Mouse (Mus musculus) liver, embryonic 14 days (tissue): ENCODE results near the gene Lce3c. TPM values are rescaled to one million over a fixed set of nuclear protein-coding genes. Genes with fewer than 3 reads are reported as not detected.

Experiments used
- polyA plus RNA-seq: library from polyadenylated mRNA; depleted of rRNA; stranded (reverse); fragments of >200 nt; gene quantifications from 2 replicates; pipeline ENCODE4 v1.2.3, GENCODE M21; 2012; rRNA removed

Lce3c gene
- polyA plus RNA-seq = not detected in 2 replicates

DNA sequence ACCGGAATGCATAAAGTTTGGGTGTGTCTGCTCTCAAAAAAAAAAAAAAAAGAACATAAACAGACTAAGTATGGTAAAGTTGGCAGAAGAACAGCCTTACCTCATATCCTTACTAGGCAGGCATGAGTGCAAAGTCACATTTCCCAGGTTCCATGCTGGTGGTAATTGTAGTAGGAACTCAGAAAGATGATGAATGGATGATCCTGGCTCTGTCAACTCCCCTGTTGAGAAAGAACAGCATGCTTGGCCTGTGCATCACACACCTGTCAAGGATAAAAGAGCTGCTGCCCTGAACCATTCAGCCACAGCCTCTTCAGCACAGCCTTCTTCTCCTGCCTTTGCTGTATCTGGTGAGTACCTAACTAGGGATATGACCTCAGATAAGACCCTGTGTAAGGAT is at the start of gene Lce3c:
Gene Lce3c, plus strand, starts transcription at position 301 of the 400 bp plus-strand sequence.

DNA sequence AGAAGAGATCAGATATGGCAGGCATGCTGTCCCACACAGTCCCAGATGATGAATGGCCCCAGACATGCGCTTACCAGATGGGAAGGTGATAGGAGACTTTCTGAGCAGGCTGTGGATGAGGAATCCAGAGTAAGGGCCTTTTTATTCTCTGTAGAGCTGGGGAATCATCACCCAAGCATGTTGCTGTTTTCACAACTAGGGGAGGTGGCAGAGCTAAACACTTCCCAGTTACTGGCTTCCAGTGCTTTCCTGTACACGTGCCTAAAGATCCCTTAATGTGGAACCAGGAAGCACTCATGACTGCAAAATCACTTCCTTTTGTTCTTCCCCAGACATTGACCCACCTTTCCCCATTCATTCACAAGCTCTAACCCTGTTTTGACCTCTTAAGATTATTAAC is 18.2 kb upstream of the Lce3c start, which contains the start of gene Lce3a:
Gene Lce3a, minus strand, starts transcription at position 101 of the 400 bp plus-strand sequence.

DNA sequence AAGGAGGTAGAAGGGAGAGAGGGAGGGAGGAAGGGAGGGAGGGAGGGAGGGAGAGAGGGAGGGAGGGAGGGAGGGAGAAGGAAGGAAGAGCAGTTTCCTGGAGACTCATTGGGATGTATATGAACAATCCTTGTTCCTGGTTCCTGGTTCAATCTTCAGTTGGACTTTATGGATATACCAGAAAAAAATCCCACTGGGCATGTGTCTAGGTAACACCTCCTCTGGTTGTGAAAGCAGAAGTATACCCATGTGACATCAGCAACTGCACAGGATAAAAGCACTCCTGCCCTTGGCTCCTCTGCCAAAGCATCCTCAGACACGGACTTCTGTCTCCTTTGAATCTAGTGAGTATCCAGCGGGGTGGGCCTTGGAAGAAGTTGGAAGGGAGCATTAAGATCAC is 11.6 kb upstream of the Lce3c start, which contains the start of gene Lce3b:
Gene Lce3b, plus strand, starts transcription at position 301 of the 400 bp plus-strand sequence.

DNA sequence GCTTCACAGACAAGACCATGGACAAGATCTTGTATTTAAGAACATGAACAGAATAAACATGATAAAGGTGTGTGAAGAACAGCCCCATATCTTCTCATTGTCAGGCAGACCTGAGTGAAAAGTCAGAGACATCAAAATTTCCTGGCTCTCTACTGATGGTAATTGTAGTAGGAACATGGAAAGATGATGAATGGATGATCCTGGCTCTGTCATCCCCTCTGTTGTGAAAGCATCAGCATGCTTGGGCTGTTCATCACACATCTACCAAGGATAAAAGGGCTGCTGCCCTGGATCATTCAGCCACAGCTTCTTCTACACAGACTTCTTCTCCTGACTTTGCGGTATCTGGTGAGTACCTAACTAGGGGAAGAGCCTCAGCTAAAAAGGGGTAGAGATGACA is 12.8 kb downstream of the Lce3c start, which contains the start of gene Lce3d:
Gene Lce3d, plus strand, starts transcription at position 301 of the 400 bp plus-strand sequence.

DNA sequence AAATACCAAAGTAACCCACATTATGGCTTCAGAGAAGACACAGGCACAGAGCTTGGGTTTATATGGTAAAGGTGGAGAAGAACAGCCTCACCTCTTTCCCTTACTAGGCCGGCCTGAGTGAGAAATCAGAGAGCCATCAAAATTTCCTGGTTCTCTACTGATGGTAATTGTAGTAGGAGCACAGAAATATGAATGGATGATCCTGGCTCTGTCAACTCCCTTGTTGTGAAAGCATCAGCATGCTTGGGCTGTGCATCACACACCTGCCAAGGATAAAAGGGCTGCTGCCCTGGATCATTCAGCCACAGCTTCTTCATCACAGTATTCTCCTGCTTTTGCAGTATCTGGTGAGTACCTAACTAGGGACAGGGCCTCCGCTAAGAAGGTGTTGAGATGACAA is 22.5 kb downstream of the Lce3c start, which contains the start of gene Lce3e:
Gene Lce3e, plus strand, starts transcription at position 301 of the 400 bp plus-strand sequence.

DNA sequence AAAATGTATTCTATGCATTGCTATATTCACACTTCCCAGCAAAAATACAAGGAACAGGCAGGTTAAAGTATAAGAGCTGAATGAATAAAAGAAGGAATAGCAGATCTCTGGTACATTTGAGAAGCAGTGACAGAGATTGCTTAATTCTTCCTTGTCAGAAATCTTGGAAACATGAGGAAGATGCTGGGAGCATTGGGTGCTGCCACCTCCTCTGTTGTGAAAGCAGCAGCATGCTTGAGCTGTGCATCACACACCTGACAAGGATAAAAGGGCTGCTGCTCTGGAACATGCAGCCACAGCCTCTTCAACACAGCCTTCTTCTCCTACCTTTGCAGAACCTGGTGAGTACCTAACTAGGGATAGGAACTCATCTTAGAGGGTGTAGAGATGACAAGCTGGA is 47.6 kb downstream of the Lce3c start, which contains the start of gene Lce3f:
Gene Lce3f, plus strand, starts transcription at position 301 of the 400 bp plus-strand sequence.

Other genes with a start within 250 kb of the Lce3c start
- not detected in 2 replicates for gene Lce1e, start 235.4 kb upstream of the Lce3c start, polyA plus RNA-seq
- gene Lce1f, start 224.1 kb upstream of the Lce3c start, polyA plus RNA-seq = not detected in 2 replicates
- not detected in 2 replicates for gene Gm38119, start 205.4 kb upstream of the Lce3c start, polyA plus RNA-seq
- gene Lce1g, start 192.1 kb upstream of the Lce3c start, polyA plus RNA-seq = not detected in 2 replicates
- not detected in 2 replicates for gene Lce1h, start 179.4 kb upstream of the Lce3c start, polyA plus RNA-seq
- gene Lce1i, start 165.6 kb upstream of the Lce3c start, polyA plus RNA-seq = not detected in 2 replicates
- gene Lce1j, start 154.0 kb upstream of the Lce3c start, polyA plus RNA-seq = not detected in 2 replicates
- not detected in 2 replicates for gene Lce1k, start 136.6 kb upstream of the Lce3c start, polyA plus RNA-seq
- gene Kprp, start 117.2 kb upstream of the Lce3c start, polyA plus RNA-seq = not detected in 2 replicates
- gene Lce1l, start 93.2 kb upstream of the Lce3c start, polyA plus RNA-seq = not detected in 2 replicates
- not detected in 2 replicates for gene 2310050C09Rik, start 74.3 kb upstream of the Lce3c start, polyA plus RNA-seq
- gene Lce3a, start 18.3 kb upstream of the Lce3c start, polyA plus RNA-seq = not detected in 2 replicates
- not detected in 2 replicates for gene Lce3b, start 11.5 kb upstream of the Lce3c start, polyA plus RNA-seq
- not detected in 2 replicates for gene Lce3d, start 12.9 kb downstream of the Lce3c start, polyA plus RNA-seq
- gene Lce3e, start 22.6 kb downstream of the Lce3c start, polyA plus RNA-seq = not detected in 2 replicates
- gene Lce3f, start 47.7 kb downstream of the Lce3c start, polyA plus RNA-seq = not detected in 2 replicates
- gene Crct1, start 71.2 kb downstream of the Lce3c start, polyA plus RNA-seq = 0.05 TPM in 1 of 2 replicates, not detected in the other
- gene Lce1m, start 74.6 kb downstream of the Lce3c start, polyA plus RNA-seq = not detected in 2 replicates
- gene Gm4858, start 124.3 kb downstream of the Lce3c start, polyA plus RNA-seq = not detected in 2 replicates
- gene Crnn, start 200.3 kb downstream of the Lce3c start, polyA plus RNA-seq = not detected in 2 replicates